ENCODE assay signal across 11 mouse cellular contexts in genomic region chr13:37537793-37538192, GRCm38 (mm10).
DNase-seq lines count a peak whose midpoint lies in the region; ATAC-seq and TF ChIP-seq lines count a peak whose summit lies in the region.
"Had no signal": no experiment of that assay in that cellular context is flagged by ENCODE, and none has a peak within 500 bp of the region (broad histone marks: within the 10 kb centered on the region; RNA-seq: fewer than 3 reads in every experiment).

No protein-coding gene starts in this region.

- peak overlapping the region; percentile 87 for H3K27ac ChIP-seq in liver, adult 2 months (replicated peaks; ENCODE audit: insufficient read depth, low read depth, low read length)
- no peak overlapping the region for H3K27ac ChIP-seq in hindbrain, embryonic 14.5 days
- H3K27ac ChIP-seq in embryonic facial prominence, embryonic 10.5 days (replicated peaks) = no peak overlapping the region
- H3K27ac ChIP-seq: limb, embryonic 13.5 days had no signal

- no peak for TF ChIP-seq POLR2A in liver, adult 2 months (IDR thresholded peaks at IDR 0.05; ENCODE audit: extremely low read depth, insufficient read depth, low read length)

- H3K4me3 ChIP-seq in liver, adult 2 months (ENCODE audit: insufficient read depth, low read depth, low read length) = no peak overlapping the region
- H3K4me3 ChIP-seq in hindbrain, embryonic 14.5 days (replicated peaks; ENCODE audit: low read length) = no peak overlapping the region
- H3K4me3 ChIP-seq in embryonic facial prominence, embryonic 10.5 days = no peak overlapping the region
- H3K4me3 ChIP-seq: heart, embryonic 12.5 days; limb, embryonic 13.5 days had no signal

- peak overlapping the region; percentile 42 for H3K9ac ChIP-seq in liver, adult 2 months (ENCODE audit: low read depth, low read length)
- no peak overlapping the region for H3K9ac ChIP-seq in hindbrain, embryonic 14.5 days
- H3K9ac ChIP-seq: heart, embryonic 12.5 days; limb, embryonic 13.5 days had no signal

- peak; percentile 60 for ATAC-seq in CD4-positive, CD25-positive, alpha-beta regulatory T cell, adult 4 months
- ATAC-seq in megakaryocyte progenitor cell, adult 5-6 weeks (replicated peaks; ENCODE audit: poor library complexity) = peak; percentile 12
- no peak for ATAC-seq in cerebellum, adult (ENCODE audit: insufficient number of reproducible peaks, low FRiP score, low TSS enrichment)
- no peak for ATAC-seq in hindbrain, embryonic 14.5 days (ENCODE audit: low FRiP score)

- H3K27me3 ChIP-seq in liver, adult 2 months (ENCODE audit: control insufficient read depth, insufficient read depth, low read length) = no peaks in the 10 kb centered on the region
- H3K27me3 ChIP-seq in hindbrain, embryonic 14.5 days (ENCODE audit: control insufficient read depth, insufficient read depth, low read length) = no peaks in the 10 kb centered on the region
- H3K27me3 ChIP-seq in embryonic facial prominence, embryonic 10.5 days (replicated peaks; ENCODE audit: low read depth, poor library complexity, severe bottlenecking) = no peaks in the 10 kb centered on the region
- H3K27me3 ChIP-seq: limb, embryonic 13.5 days had no signal

- no peak for TF ChIP-seq CTCF in liver, adult 2 months (IDR thresholded peaks at IDR 0.05; ENCODE audit: low read depth, low read length)

- H3K79me2 ChIP-seq in liver, adult 2 months (ENCODE audit: control insufficient read depth, insufficient read depth, low read length) = no peaks in the 10 kb centered on the region

- H3K4me1 ChIP-seq in liver, adult 2 months (ENCODE audit: control insufficient read depth, insufficient read depth, low read length) = peaks cover 14% of the 10 kb centered on the region
- H3K4me1 ChIP-seq in hindbrain, embryonic 14.5 days (replicated peaks; ENCODE audit: control insufficient read depth, insufficient read depth, low read length) = no peaks in the 10 kb centered on the region
- H3K4me1 ChIP-seq in embryonic facial prominence, embryonic 10.5 days = peaks cover 29% of the 10 kb centered on the region

- no peak overlapping the region for H3K4me2 ChIP-seq in hindbrain, embryonic 14.5 days (replicated peaks)
- H3K4me2 ChIP-seq: heart, embryonic 12.5 days; limb, embryonic 13.5 days had no signal

- no peaks in the 10 kb centered on the region for H3K9me3 ChIP-seq in hindbrain, embryonic 14.5 days (ENCODE audit: control insufficient read depth, low read length)
- no peaks in the 10 kb centered on the region for H3K9me3 ChIP-seq in embryonic facial prominence, embryonic 10.5 days
- H3K9me3 ChIP-seq: heart, embryonic 12.5 days; limb, embryonic 13.5 days had no signal

- H3K36me3 ChIP-seq in liver, adult 2 months (ENCODE audit: control insufficient read depth, insufficient read depth, low read length) = no peaks in the 10 kb centered on the region
- H3K36me3 ChIP-seq in hindbrain, embryonic 14.5 days (replicated peaks; ENCODE audit: control insufficient read depth, insufficient read depth) = no peaks in the 10 kb centered on the region
- no peaks in the 10 kb centered on the region for H3K36me3 ChIP-seq in embryonic facial prominence, embryonic 10.5 days (replicated peaks)
- H3K36me3 ChIP-seq: heart, embryonic 12.5 days; limb, embryonic 13.5 days had no signal

- DNase-seq in heart, adult 11 months = peak; percentile 92
- DNase-seq in heart, adult 9 months (ENCODE audit: low spot score in 2 of 2) = no peak
- peak; percentile 99 for DNase-seq in liver, adult 2 months (ENCODE audit: extremely low read depth, low read depth, low spot score)
- no peak for DNase-seq in hindbrain, embryonic 14.5 days (ENCODE audit: low spot score)
- DNase-seq in embryonic facial prominence, embryonic 10.5 days (ENCODE audit: low spot score) = no peak
- DNase-seq: cerebellum, adult 9-10 months had no signal

- 2% methylated on average over 6 of the region's 6 CpGs for WGBS in liver, adult 2 months
- WGBS in hindbrain, embryonic 14.5 days = 84% methylated on average over 6 of the region's 6 CpGs
- WGBS in embryonic facial prominence, embryonic 10.5 days = 69% methylated on average over 6 of the region's 6 CpGs

Comparison
In these comparisons a context has a peak if more than half of its experiments do, and no peak if none do; other contexts are left out.
1. DNase-seq: peak in heart, adult 11 months (single experiment) and liver, adult 2 months (single experiment); none in heart, adult 9 months (0 of 2), hindbrain, embryonic 14.5 days (single experiment) and embryonic facial prominence, embryonic 10.5 days (single experiment).
2. ATAC-seq: peak in CD4-positive, CD25-positive, alpha-beta regulatory T cell, adult 4 months (single experiment) and megakaryocyte progenitor cell, adult 5-6 weeks (single experiment); none in cerebellum, adult (single experiment) and hindbrain, embryonic 14.5 days (single experiment).